Mouse (Mus musculus) limb, embryonic 14.5 days (tissue): ENCODE data around the gene Wdr81. TPM values are rescaled to one million over a fixed set of nuclear protein-coding genes. Genes with fewer than 3 reads are reported as not detected.

ENCODE experiments used
- ATAC-seq: fragments of 200-750 bp; cut with Nextera tagmentation; 2 replicates; pipeline ENCODE4 v1.8.0; 2017; ENCODE audit warnings: low read depth, moderate number of reproducible peaks, moderate TSS enrichment; ENCODE audit not compliant: low FRiP score
- DNase-seq: peaks from one replicate; pipeline ENCODE4 v3.0.0-alpha.2; 2015; ENCODE audit warnings: low spot score
- H3K27ac ChIP-seq: fragments of 300-500 bp; sonication (generic); replicated peaks from 2 replicates; pipeline ENCODE4 v1.5.1; 2014; ENCODE audit warnings: low read depth, mild to moderate bottlenecking, low read length, moderate library complexity, mixed read lengths
- H3K27me3 ChIP-seq: fragments of 300-500 bp; sonication (generic); 2 replicates; pipeline ENCODE4 v1.6.1; 2014; ENCODE audit warnings: low read length, mixed read lengths; ENCODE audit not compliant: control insufficient read depth, insufficient read depth
- H3K36me3 ChIP-seq: fragments of 300-500 bp; sonication (generic); 2 replicates; pipeline ENCODE4 v1.6.1; 2014; ENCODE audit warnings: mild to moderate bottlenecking, low read length, moderate library complexity, mixed read lengths; ENCODE audit not compliant: control insufficient read depth, insufficient read depth
- H3K4me1 ChIP-seq: fragments of 300-500 bp; sonication (generic); 2 replicates; pipeline ENCODE4 v1.6.1; 2014; ENCODE audit warnings: antibody characterized with exemption, low read length, mixed read lengths; ENCODE audit not compliant: control insufficient read depth, insufficient read depth
- H3K4me2 ChIP-seq: fragments of 300-500 bp; sonication (generic); replicated peaks from 2 replicates; pipeline ENCODE4 v1.6.1; 2014; ENCODE audit warnings: low read depth, mild to moderate bottlenecking, low read length, moderate library complexity; ENCODE audit not compliant: severe bottlenecking
- H3K4me3 ChIP-seq: fragments of 300-500 bp; sonication (generic); replicated peaks from 2 replicates; pipeline ENCODE4 v1.5.1; 2014; ENCODE audit warnings: low read length
- H3K9ac ChIP-seq: fragments of 300-500 bp; sonication (generic); 2 replicates; pipeline ENCODE4 v1.6.1; 2014; ENCODE audit warnings: mild to moderate bottlenecking, low read depth, low read length, moderate library complexity; ENCODE audit not compliant: severe bottlenecking
- H3K9me3 ChIP-seq: fragments of 300-500 bp; sonication (generic); 2 replicates; pipeline ENCODE4 v1.6.1; 2016; ENCODE audit warnings: low read length; ENCODE audit not compliant: control insufficient read depth
- POLR2A ChIP-seq: fragments of 200-500 bp; IDR thresholded peaks from 2 replicates; pipeline ENCODE4 v1.8.0; 2012; ENCODE audit warnings: inconsistent platforms, mild to moderate bottlenecking, moderate library complexity, borderline replicate concordance; ENCODE audit not compliant: insufficient read depth, insufficient read length; ENCODE audit errors: extremely low read depth
- WGBS: fragments of 180-500 bp; shearing (Covaris S2); extraction: QIAGEN DNeasy Blood & Tissue Kit; methylation state at CpG from one replicate; pipeline ENCODE4 v1.1.7; 2014; 5-methylcytosine and 5-hydroxymethylcytosine counted together
- polyA plus RNA-seq, 2 experiments: library from polyadenylated mRNA; depleted of rRNA in 1 of 2; stranded (reverse) in 1 of 2; unstranded in 1 of 2; fragments of >200 nt; fragmentation: Nextera tagmentation in 1 of 2; extraction: Ambion mirVana in 1 of 2; gene quantifications; 2 replicates each; pipeline versions ENCODE4 v1.2.1 to v1.2.3; 2012 to 2014

The Wdr81 gene
- polyA plus RNA-seq, 2 experiments, result 6.6 to 9.0 TPM

DNA sequence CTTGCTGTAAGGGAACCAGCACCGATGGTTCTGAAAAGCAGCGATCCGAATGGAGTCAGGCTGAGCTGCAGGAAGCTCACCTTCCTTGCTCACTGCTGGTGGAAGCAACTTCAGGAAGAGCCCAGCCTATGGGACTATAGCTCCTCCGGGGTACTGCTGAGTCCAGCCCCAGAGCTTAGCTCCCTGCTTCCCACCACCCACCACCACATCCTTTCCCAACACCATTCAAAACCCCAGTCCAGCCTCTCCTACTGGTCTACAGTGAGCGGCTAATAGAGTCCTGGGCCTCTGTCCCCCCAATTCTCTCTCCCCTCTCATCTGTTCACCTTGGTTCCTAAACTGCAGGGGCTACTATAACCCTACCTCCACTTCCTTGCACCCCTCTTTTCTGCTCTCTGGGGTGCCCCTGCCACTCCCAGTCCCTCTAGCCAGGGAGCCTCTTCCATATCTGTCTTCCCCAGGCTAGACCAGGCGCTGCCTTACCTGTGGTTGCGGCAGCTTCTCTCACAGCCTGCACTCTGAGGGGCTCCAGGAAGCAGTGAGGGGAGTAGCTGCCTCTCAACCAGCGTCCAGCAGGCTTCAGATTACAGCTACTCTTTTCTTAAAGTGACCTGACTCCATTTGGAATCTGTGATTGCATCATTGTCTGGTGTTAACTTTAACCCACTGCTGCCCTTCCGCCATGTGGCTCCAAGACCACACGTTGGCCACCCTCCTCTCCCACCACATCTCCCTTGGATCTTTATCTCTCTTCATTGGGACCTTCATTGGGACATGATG lies 32.3 kb downstream of the Wdr81 start, which contains the start of gene Serpinf1:
TSS of gene Serpinf1 (minus strand) at position 689 of the 780 bp plus-strand sequence.
- Histone ChIP-seq H3K4me1 (peaks cover 23% of the 10 kb centered on the region), H3K27me3 (no peaks in the 10 kb centered on the region), H3K9ac (peak within 1 kb of the TSS; percentile 62), H3K9me3 (no peaks in the 10 kb centered on the region), H3K27ac (peak within 1 kb of the TSS; percentile 72), H3K4me3 (peak within 1 kb of the TSS; percentile 43), H3K36me3 (0 out of 2 replicates have a peak, but pooled peaks cover 3% of the 10 kb centered on the region), H3K4me2 (peak within 1 kb of the TSS; percentile 62)
- TF ChIP-seq POLR2A, result 0 out of 2 replicates have a peak, but pooled peaks have one; percentile 35
- DNase-seq (peak; percentile 40), ATAC-seq (peak; percentile 62)
- 28% methylated on average over 10 of the region's 10 CpGs for WGBS

DNA sequence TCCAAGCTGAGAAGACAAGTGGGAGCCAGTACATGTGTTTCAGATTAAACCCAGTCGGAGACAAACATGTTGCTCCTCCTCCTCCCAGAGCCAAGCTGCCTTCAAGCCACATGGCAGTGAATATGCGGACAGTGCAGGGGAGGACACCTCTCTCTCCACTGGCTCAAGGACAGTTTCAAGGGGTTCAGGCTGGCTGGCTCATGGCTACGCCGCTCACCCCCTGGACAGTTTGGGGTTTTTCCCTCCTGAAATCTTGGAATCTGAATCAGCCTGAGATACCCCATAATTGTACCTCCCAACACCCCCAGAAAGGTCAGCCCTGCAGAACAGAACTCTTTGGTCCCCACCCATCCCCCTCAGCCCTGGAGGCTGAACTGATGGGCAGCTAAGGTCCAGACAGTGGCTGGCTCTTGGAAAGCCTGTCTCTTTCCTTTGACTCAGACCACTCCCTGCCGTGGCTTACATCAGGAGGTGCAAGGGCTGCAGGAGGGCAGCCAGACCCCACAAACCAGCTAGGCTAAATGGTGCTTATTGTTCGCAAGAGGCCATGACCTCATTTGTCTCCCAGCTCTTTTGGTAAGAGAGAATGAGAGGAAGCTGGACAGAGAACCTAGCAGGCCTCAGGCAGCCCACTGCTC lies 33.0 kb downstream of the Wdr81 start:
- Histone ChIP-seq H3K27me3 (no peaks in the 10 kb centered on the region), H3K9ac (peak overlapping the region; percentile 62), H3K9me3 (no peaks in the 10 kb centered on the region), H3K27ac (peak overlapping the region; percentile 72), H3K4me1 (peaks cover 23% of the 10 kb centered on the region), H3K4me2 (peak overlapping the region; percentile 62), H3K4me3 (peak overlapping the region; percentile 43), H3K36me3 (0 out of 2 replicates have a peak, but pooled peaks cover 3% of the 10 kb centered on the region)
- TF ChIP-seq POLR2A, result no peak
- DNase-seq (peak; percentile 35), ATAC-seq (peak; percentile 42; the same call in 1 of the 2 replicates)
- 16% methylated on average over 6 of the region's 6 CpGs for WGBS

DNA sequence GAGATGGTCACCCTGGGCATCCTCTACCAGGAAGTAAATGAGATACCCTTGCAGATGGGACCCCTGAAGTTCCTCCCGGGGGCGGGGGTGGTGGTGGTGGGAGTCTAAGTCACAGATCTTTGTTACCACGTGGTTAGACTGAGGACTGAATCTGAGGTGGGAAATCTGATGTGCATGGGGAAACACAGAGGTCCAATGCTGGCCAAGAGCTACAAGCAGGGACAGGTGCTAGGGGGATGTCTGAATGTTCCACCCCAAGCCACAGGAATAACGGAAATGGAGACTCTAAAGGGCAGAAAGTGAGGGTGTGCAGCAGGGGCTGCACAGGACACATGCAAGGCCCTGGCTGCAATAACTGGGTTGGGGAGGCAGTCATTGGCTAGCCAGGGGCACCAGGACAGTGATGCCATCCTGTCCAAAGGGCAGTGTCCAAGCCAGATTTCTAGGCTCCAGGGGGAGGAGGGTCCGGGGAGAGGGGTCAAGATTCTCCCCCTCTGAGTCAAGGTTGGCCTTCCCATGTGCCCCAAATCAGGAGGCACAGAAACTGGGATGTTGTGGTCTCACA lies 33.6 kb downstream of the Wdr81 start:
- 25% methylated on average over 5 of the region's 5 CpGs for WGBS
- peak overlapping the region; percentile 65 for H3K27ac ChIP-seq
- H3K27me3 ChIP-seq, result no peaks in the 10 kb centered on the region
- H3K4me2 ChIP-seq, result peak overlapping the region; percentile 62
- peaks cover 23% of the 10 kb centered on the region for H3K4me1 ChIP-seq
- peak overlapping the region; percentile 43 for H3K4me3 ChIP-seq
- DNase-seq, result no peak
- H3K9ac ChIP-seq, result peak overlapping the region; percentile 62
- no peak for TF ChIP-seq POLR2A
- H3K9me3 ChIP-seq, result no peaks in the 10 kb centered on the region
- 0 out of 2 replicates have a peak, but pooled peaks have one; percentile 19 for ATAC-seq
- peaks cover 4% of the 10 kb centered on the region; the same call in 1 of the 2 replicates for H3K36me3 ChIP-seq

DNA sequence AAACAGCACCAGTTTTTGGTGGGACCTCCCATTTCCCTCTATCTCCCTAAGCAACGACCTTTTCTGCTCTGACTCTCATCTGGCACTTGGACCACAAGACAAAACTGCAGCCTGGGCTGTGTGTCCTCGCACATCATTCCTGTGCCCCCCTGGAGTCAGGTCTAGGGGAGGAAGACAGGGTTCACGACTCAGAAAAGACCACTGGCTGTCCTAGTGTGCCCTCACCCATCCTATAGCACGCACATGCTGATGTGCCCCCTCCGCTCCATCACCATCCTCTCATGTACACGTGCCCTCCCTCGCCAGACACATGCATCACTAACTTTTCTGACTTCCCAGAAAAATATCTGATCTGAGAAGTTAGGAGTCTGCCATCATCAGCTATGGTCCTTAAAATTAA lies 34.5 kb downstream of the Wdr81 start:
- H3K4me2 ChIP-seq, result no peak overlapping the region
- ATAC-seq (no peak), DNase-seq (no peak)
- no peak overlapping the region for H3K27ac ChIP-seq
- H3K27me3 ChIP-seq, result no peaks in the 10 kb centered on the region
- no peak overlapping the region for H3K9ac ChIP-seq
- H3K4me1 ChIP-seq, result peaks cover 23% of the 10 kb centered on the region
- H3K36me3 ChIP-seq, result peaks cover 12% of the 10 kb centered on the region
- 86% methylated on average over 7 of the region's 7 CpGs for WGBS
- no peak overlapping the region for H3K4me3 ChIP-seq
- no peaks in the 10 kb centered on the region for H3K9me3 ChIP-seq
- TF ChIP-seq POLR2A, result no peak

DNA sequence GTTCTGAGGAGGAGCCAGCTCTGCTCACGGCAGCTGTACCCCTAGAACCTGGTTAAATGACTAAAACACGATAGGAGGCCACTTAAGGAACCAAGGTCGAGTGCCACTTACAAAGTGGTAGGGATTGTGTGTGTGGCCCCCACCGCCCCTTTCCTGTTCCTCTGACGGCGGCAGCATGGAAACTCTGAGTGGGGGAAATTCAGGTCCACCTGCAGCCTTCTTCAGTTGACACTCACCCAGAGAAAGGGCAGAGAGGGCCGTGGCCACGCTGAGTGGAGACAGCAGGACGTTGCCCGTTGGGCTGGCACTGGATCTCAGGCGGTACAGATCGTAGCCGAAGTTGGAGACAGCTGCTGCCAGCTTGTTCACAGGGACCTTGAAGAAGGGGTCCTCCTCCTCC lies 38.5 kb downstream of the Wdr81 start:
- H3K4me2 ChIP-seq, result no peak overlapping the region
- DNase-seq, result no peak
- H3K9me3 ChIP-seq, result no peaks in the 10 kb centered on the region
- no peak overlapping the region for H3K9ac ChIP-seq
- 89% methylated on average over 13 of the region's 13 CpGs for WGBS
- no peaks in the 10 kb centered on the region for H3K27me3 ChIP-seq
- no peak for ATAC-seq
- TF ChIP-seq POLR2A, result no peak
- H3K4me1 ChIP-seq, result peaks cover 10% of the 10 kb centered on the region
- H3K27ac ChIP-seq, result no peak overlapping the region
- H3K4me3 ChIP-seq, result no peak overlapping the region
- H3K36me3 ChIP-seq, result peaks cover 34% of the 10 kb centered on the region
